Mouse (Mus musculus) intestine, embryonic 14.5 days (tissue): Measurements from ENCODE around the gene Sgms2. TPM values are rescaled to one million over a fixed set of nuclear protein-coding genes. Genes with fewer than 3 reads are reported as not detected.

Source experiments
- ATAC-seq: fragments of 200-750 bp; cut with Nextera tagmentation; replicated peaks from 2 replicates; pipeline ENCODE4 v1.8.0; 2017; ENCODE audit warnings: low read depth, moderate number of reproducible peaks, moderate TSS enrichment, moderate library complexity; ENCODE audit not compliant: low FRiP score, low TSS enrichment
- DNase-seq: peaks from one replicate; pipeline ENCODE4 v3.0.0-alpha.2; 2018; ENCODE audit warnings: low spot score
- H3K27ac ChIP-seq: fragments of 300-500 bp; sonication (generic); 2 replicates; pipeline ENCODE4 v1.5.1; 2014; ENCODE audit warnings: low read depth, mild to moderate bottlenecking, control low read depth
- H3K27me3 ChIP-seq: fragments of 300-500 bp; sonication (generic); replicated peaks from 2 replicates; pipeline ENCODE4 v1.6.1; 2014; ENCODE audit warnings: low read length, control low read depth; ENCODE audit not compliant: control insufficient read depth, insufficient read depth
- H3K36me3 ChIP-seq: fragments of 300-500 bp; sonication (generic); 2 replicates; pipeline ENCODE4 v1.6.1; 2014; ENCODE audit warnings: low read length, control low read depth; ENCODE audit not compliant: control insufficient read depth, insufficient read depth
- H3K4me1 ChIP-seq: fragments of 300-500 bp; sonication (generic); replicated peaks from 2 replicates; pipeline ENCODE4 v1.6.1; 2014; ENCODE audit warnings: low read length, control low read depth, mixed read lengths; ENCODE audit not compliant: control insufficient read depth, insufficient read depth
- H3K4me2 ChIP-seq: fragments of 300-500 bp; sonication (generic); 2 replicates; pipeline ENCODE4 v1.6.1; 2014; ENCODE audit warnings: low read length
- H3K4me3 ChIP-seq: fragments of 300-500 bp; sonication (generic); 2 replicates; pipeline ENCODE4 v1.5.1; 2014; ENCODE audit warnings: low read depth, low read length, control low read depth, mixed read lengths
- H3K9ac ChIP-seq: fragments of 300-500 bp; sonication (generic); 2 replicates; pipeline ENCODE4 v1.6.1; 2014; ENCODE audit warnings: mild to moderate bottlenecking, low read length
- H3K9me3 ChIP-seq: fragments of 300-500 bp; sonication (generic); 2 replicates; pipeline ENCODE4 v1.6.1; 2016; ENCODE audit warnings: low read length, control low read depth; ENCODE audit not compliant: control insufficient read depth
- WGBS: fragments of 180-500 bp; shearing (Covaris S2); extraction: QIAGEN DNeasy Blood & Tissue Kit; methylation state at CpG from one replicate; pipeline ENCODE4 v1.1.7; 2014; 5-methylcytosine and 5-hydroxymethylcytosine counted together
- polyA plus RNA-seq: library from polyadenylated mRNA; unstranded; fragments of >200 nt; fragmentation: Nextera tagmentation; extraction: Ambion mirVana; gene quantifications from 2 replicates; pipeline ENCODE4 v1.2.1, GENCODE M21; 2014

Gene Sgms2
- polyA plus RNA-seq, 1 experiment from 2014 or later, result 12.4 TPM

DNA sequence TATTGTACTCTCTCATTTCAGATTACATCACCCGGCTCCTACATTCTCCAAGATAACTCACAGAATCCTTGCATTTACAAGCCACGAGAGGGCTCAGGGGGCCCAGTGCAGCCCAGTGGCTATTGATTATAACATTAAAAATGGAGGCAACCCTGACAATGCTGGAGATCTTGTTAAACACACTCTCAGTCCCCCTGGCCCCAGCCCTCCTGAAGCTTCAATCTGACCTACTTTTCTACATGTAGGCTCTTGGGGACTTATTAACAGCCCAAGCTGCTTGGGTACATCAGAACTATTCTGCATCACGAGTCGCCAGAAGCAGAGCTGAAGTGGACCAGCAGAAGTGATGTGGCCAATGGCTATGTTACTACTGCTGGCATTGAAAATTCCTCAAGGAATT is 164.6 kb downstream of the Sgms2 start:
- Histone ChIP-seq H3K4me2 (no peak overlapping the region), H3K4me1 (no peaks in the 10 kb centered on the region), H3K9ac (no peak overlapping the region), H3K27me3 (no peaks in the 10 kb centered on the region), H3K4me3 (no peak overlapping the region), H3K36me3 (no peaks in the 10 kb centered on the region), H3K27ac (no peak overlapping the region), H3K9me3 (no peaks in the 10 kb centered on the region)
- 84% methylated on average over 4 of the region's 4 CpGs for WGBS
- DNase-seq (no peak), ATAC-seq (no peak)

DNA sequence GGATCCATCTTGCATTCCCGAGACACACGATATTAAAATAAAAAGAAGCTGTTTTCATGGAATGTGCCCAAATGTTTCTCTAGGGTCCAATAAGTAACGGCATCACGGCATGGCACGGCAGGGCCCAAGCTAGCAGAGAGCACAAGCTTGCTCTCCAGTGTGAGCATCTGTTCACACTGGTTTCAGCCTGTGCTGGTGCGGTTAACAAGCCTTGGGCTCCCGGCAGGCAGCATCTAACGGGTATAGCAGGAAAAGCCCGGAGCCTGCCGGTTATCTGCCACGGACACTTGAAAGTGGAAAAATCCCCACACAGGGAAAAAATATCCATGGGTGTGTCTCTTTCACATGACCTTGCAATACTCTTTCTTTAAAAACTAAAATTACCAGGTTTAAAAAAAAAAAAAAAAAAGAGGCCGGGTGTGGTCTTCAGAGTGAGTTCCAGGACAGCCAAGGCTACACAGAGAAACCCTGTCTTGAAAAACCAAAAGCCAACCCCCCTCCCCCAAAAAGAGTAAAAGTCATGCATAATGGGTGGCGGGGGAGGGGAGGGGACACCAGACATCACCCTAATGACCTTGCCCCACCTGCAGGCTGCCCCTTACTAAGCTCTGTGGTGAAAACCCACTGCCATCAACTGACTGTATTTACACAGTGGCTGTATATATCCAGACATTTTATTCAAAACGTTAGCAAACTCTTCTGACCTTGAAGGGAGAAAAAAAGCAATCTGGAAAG is 169.0 kb downstream of the Sgms2 start:
- no peak overlapping the region for H3K9ac ChIP-seq
- DNase-seq, result no peak
- 74% methylated on average over 14 of the region's 14 CpGs for WGBS
- H3K27ac ChIP-seq, result no peak overlapping the region
- H3K4me1 ChIP-seq, result no peaks in the 10 kb centered on the region
- H3K36me3 ChIP-seq, result no peaks in the 10 kb centered on the region
- H3K9me3 ChIP-seq, result no peaks in the 10 kb centered on the region
- H3K27me3 ChIP-seq, result no peaks in the 10 kb centered on the region
- H3K4me3 ChIP-seq, result no peak overlapping the region
- H3K4me2 ChIP-seq, result no peak overlapping the region
- no peak for ATAC-seq

DNA sequence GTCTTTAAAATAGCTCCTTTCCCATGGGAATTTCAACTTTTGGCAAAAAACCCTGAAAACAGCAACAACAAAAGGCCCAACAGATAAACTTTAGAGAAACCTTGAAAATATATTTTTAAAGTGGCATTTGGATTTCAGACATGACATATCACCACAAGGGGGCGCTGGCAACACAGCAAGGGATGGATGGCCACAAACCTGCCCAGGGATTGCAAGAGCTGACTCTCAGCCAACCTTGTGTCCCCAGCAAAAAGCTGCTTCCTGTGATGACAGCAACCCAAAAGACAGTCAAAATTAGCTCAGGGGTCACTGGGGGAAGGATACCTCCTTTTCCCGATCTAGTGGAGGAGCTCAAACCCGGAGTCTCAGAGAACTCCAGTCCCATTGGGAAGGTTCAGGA is 171.0 kb downstream of the Sgms2 start:
- ATAC-seq, result no peak
- no peak overlapping the region for H3K9ac ChIP-seq
- H3K4me3 ChIP-seq, result no peak overlapping the region
- H3K4me1 ChIP-seq, result no peaks in the 10 kb centered on the region
- H3K36me3 ChIP-seq, result no peaks in the 10 kb centered on the region
- H3K4me2 ChIP-seq, result no peak overlapping the region
- H3K9me3 ChIP-seq, result no peaks in the 10 kb centered on the region
- no peaks in the 10 kb centered on the region for H3K27me3 ChIP-seq
- WGBS, result 8% methylated on average over 3 of the region's 3 CpGs
- peak; percentile 95 for DNase-seq
- H3K27ac ChIP-seq, result no peak overlapping the region

DNA sequence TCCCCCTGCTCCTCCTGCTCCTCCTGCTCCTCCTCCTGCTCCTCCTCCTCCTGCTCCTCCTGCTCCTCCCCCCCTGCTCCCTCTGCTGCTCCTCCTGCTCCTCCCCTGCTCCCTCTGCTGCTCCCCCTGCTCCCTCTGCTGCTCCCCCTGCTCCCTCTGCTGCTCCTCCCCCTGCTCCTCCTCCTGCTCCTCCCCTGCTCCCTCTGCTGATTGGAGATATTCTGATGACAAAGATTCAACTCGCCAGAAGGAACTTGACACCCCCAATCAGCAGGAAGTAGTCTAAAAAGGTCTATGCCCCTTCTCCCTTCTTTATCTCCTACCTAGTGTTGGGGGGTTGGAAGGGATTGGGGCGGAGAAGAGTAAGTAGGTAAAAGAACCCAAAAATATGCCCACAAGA is 173.0 kb downstream of the Sgms2 start:
- H3K4me2 ChIP-seq, result no peak overlapping the region
- no peak overlapping the region for H3K4me3 ChIP-seq
- H3K27me3 ChIP-seq, result no peaks in the 10 kb centered on the region
- H3K9ac ChIP-seq, result no peak overlapping the region
- 48% methylated on average over 2 of the region's 2 CpGs for WGBS
- no peaks in the 10 kb centered on the region for H3K9me3 ChIP-seq
- ATAC-seq, result no peak
- H3K36me3 ChIP-seq, result no peaks in the 10 kb centered on the region
- no peak overlapping the region for H3K27ac ChIP-seq
- H3K4me1 ChIP-seq, result no peaks in the 10 kb centered on the region
- no peak for DNase-seq

DNA sequence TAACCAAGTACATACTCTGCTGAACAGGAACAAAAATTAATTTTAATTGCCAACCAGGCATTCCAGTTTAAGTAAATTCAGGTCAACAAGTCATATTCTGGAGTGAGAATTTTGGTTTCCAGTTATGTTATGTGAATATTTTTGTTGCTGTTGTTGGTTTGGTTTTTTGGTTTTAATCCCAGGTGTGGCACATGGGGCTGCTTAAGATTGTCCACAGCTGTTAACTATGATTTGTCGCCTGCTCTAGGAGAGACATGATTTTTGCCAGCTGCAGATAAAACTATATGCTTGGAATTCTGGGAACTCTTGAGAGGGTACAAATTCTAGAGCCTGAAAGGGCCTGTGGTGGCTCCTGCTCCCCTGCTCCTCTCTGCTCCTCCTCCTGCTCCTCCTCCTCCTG is 174.1 kb downstream of the Sgms2 start:
- ATAC-seq (no peak), DNase-seq (no peak)
- Histone ChIP-seq H3K9me3 (no peaks in the 10 kb centered on the region), H3K27me3 (no peaks in the 10 kb centered on the region), H3K9ac (no peak overlapping the region), H3K36me3 (no peaks in the 10 kb centered on the region), H3K4me1 (no peaks in the 10 kb centered on the region), H3K4me3 (no peak overlapping the region), H3K4me2 (no peak overlapping the region), H3K27ac (no peak overlapping the region)
- 89% methylated on average over 1 of the region's 1 CpGs for WGBS

DNA sequence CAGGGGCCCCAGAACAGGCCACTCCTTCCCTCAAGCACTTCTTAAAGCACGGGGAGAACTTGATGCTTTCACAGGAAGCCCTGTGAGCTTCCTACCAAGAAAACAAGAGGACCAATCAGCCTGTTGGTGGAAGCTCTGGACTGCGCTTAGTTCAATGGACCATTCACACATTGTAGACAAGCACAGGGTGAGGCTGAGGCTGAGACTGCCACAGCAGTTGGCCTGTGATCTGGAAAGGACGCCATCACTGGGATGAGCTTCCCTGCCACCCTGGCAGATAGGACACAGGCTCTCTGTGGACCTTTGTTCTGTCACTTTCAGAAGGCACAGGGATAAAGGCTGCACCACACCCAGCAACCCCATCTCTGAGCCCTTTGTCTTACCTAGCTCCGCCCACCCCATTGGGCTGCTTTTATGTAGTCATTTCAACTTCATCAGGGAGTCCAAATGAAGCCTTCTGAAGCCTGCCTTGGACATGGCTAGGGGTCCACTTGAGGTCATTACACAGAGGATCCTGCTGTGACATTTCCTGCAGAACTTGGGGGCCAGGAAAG is 175.2 kb downstream of the Sgms2 start:
- Histone ChIP-seq H3K27ac (no peak overlapping the region), H3K27me3 (no peaks in the 10 kb centered on the region), H3K4me3 (no peak overlapping the region), H3K9ac (no peak overlapping the region), H3K36me3 (no peaks in the 10 kb centered on the region), H3K4me2 (no peak overlapping the region), H3K4me1 (no peaks in the 10 kb centered on the region), H3K9me3 (no peaks in the 10 kb centered on the region)
- DNase-seq, result no peak
- WGBS, result 45% methylated on average over 4 of the region's 4 CpGs
- ATAC-seq, result no peak

DNA sequence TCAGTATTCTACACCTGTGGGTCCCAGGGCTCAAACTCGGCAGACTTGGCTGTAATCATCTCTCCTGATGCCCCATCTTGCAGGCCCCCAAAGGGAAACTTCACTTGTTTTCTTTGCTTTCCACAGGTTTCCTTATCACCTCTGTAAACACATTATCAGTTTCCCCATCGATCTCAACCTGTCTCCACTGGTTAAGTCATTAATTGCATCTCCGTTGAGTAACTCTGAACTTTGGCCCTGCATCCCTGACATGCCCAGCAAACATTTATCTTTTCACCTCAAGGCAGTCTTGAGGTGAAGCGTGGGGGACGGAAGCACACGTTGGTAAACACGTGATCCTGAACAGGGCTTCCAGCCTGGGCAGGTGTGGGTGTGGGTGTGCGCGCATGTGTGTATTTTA is 178.9 kb downstream of the Sgms2 start:
- H3K27ac ChIP-seq, result no peak overlapping the region
- H3K4me3 ChIP-seq, result no peak overlapping the region
- no peak for ATAC-seq
- H3K27me3 ChIP-seq, result no peaks in the 10 kb centered on the region
- no peaks in the 10 kb centered on the region for H3K4me1 ChIP-seq
- H3K4me2 ChIP-seq, result no peak overlapping the region
- 56% methylated on average over 9 of the region's 9 CpGs for WGBS
- peaks cover 12% of the 10 kb centered on the region for H3K9me3 ChIP-seq
- no peak overlapping the region for H3K9ac ChIP-seq
- H3K36me3 ChIP-seq, result no peaks in the 10 kb centered on the region
- DNase-seq, result no peak

DNA sequence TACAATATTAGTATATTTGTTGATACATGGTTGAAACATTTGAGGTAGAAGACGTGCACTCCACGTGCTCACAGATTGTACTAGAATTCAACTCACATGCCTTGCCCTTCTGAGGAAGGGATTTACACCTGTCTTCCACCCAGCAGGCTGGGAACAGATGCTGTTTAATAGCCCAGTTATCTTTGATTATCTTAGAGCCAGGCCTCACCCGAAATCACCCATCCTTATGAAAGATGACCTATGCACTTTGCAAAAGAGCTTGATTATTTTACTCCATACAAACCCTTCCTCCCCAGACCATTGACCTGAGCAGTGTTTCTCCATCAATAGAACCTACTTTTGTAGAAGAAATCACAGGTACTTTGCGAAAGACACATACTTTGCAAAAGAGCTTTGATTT is 180.6 kb downstream of the Sgms2 start:
- WGBS, result 72% methylated on average over 4 of the region's 4 CpGs
- Histone ChIP-seq H3K9ac (no peak overlapping the region), H3K36me3 (no peaks in the 10 kb centered on the region), H3K9me3 (peaks cover 12% of the 10 kb centered on the region), H3K27ac (no peak overlapping the region), H3K4me1 (no peaks in the 10 kb centered on the region), H3K27me3 (no peaks in the 10 kb centered on the region), H3K4me3 (no peak overlapping the region), H3K4me2 (no peak overlapping the region)
- ATAC-seq, result no peak
- no peak for DNase-seq

DNA sequence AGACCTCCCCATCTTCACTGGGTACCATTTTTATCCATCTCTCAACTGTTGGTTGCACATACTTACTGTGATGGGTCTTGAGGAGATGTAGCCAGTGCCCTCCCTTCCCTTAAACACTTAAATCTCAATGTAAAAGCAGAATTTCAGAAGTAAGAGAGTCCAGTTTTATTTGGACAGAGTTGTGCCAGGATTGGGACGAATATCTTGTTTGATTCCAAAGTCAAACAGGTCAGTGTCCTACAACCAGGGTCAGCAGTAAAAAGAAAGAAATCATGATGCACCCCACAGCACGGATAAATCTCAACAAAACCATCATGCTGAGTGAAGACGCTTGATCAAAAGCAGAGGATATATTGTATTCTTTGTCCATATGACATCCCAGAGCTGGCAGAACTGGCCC is 183.4 kb downstream of the Sgms2 start:
- H3K36me3 ChIP-seq, result no peaks in the 10 kb centered on the region
- peaks cover 12% of the 10 kb centered on the region for H3K9me3 ChIP-seq
- H3K4me3 ChIP-seq, result no peak overlapping the region
- no peak overlapping the region for H3K4me2 ChIP-seq
- no peak overlapping the region for H3K9ac ChIP-seq
- 89% methylated on average over 3 of the region's 3 CpGs for WGBS
- H3K4me1 ChIP-seq, result no peaks in the 10 kb centered on the region
- no peak overlapping the region for H3K27ac ChIP-seq
- H3K27me3 ChIP-seq, result no peaks in the 10 kb centered on the region
- no peak for DNase-seq
- no peak for ATAC-seq
